Mouse (Mus musculus): ENCODE data around the gene Rgl1. TPM values are rescaled to one million over a fixed set of nuclear protein-coding genes. Genes with fewer than 3 reads are reported as not detected.

The Rgl1 gene
- polyA plus RNA-seq, 1 experiment from 2014 or later, result 26.3 TPM

GRCm38 (mm10) chr1:152713924-152714323 lies 52.2 kb downstream of the Rgl1 start:
- Histone ChIP-seq H3K4me3 (ENCODE audit: low read depth, low read length) (no peak overlapping the region), H3K9ac (ENCODE audit: low read depth, low read length) (no peak overlapping the region), H3K36me3 (ENCODE audit: control insufficient read depth, insufficient read depth, low read length) (no peaks in the 10 kb centered on the region), H3K9me3 (ENCODE audit: control insufficient read depth, low read length) (no peaks in the 10 kb centered on the region), H3K4me1 (replicated peaks; ENCODE audit: control insufficient read depth, insufficient read depth, low read length) (no peaks in the 10 kb centered on the region), H3K27me3 (replicated peaks; ENCODE audit: control insufficient read depth, insufficient read depth, low read length) (no peaks in the 10 kb centered on the region), H3K4me2 (no peak overlapping the region), H3K27ac (ENCODE audit: low read depth, low read length) (no peak overlapping the region)
- WGBS, result 86% methylated on average over 4 of the region's 4 CpGs
- DNase-seq (ENCODE audit: low spot score) (no peak), ATAC-seq (replicated peaks; ENCODE audit: low FRiP score) (no peak)

GRCm38 (mm10) chr1:152711037-152711436 lies 55.1 kb downstream of the Rgl1 start:
- Histone ChIP-seq H3K4me2 (no peak overlapping the region), H3K36me3 (ENCODE audit: control insufficient read depth, insufficient read depth, low read length) (no peaks in the 10 kb centered on the region), H3K4me1 (replicated peaks; ENCODE audit: control insufficient read depth, insufficient read depth, low read length) (no peaks in the 10 kb centered on the region), H3K27ac (ENCODE audit: low read depth, low read length) (no peak overlapping the region), H3K9me3 (ENCODE audit: control insufficient read depth, low read length) (no peaks in the 10 kb centered on the region), H3K27me3 (replicated peaks; ENCODE audit: control insufficient read depth, insufficient read depth, low read length) (no peaks in the 10 kb centered on the region), H3K9ac (ENCODE audit: low read depth, low read length) (no peak overlapping the region), H3K4me3 (ENCODE audit: low read depth, low read length) (no peak overlapping the region)
- WGBS, result 81% methylated on average over 4 of the region's 4 CpGs
- DNase-seq (ENCODE audit: low spot score), result no peak
- ATAC-seq (replicated peaks; ENCODE audit: low FRiP score), result no peak

GRCm38 (mm10) chr1:152707560-152707959 lies 58.6 kb downstream of the Rgl1 start:
- ATAC-seq (replicated peaks; ENCODE audit: low FRiP score) (no peak), DNase-seq (ENCODE audit: low spot score) (no peak)
- Histone ChIP-seq H3K27ac (ENCODE audit: low read depth, low read length) (no peak overlapping the region), H3K4me1 (replicated peaks; ENCODE audit: control insufficient read depth, insufficient read depth, low read length) (no peaks in the 10 kb centered on the region; the same call in 1 of the 2 replicates), H3K36me3 (ENCODE audit: control insufficient read depth, insufficient read depth, low read length) (no peaks in the 10 kb centered on the region), H3K9me3 (ENCODE audit: control insufficient read depth, low read length) (no peaks in the 10 kb centered on the region), H3K9ac (ENCODE audit: low read depth, low read length) (no peak overlapping the region), H3K4me2 (no peak overlapping the region), H3K27me3 (replicated peaks; ENCODE audit: control insufficient read depth, insufficient read depth, low read length) (no peaks in the 10 kb centered on the region), H3K4me3 (ENCODE audit: low read depth, low read length) (no peak overlapping the region)
- WGBS, result 83% methylated on average over 2 of the region's 2 CpGs

GRCm38 (mm10) chr1:152703941-152704340 lies 62.2 kb downstream of the Rgl1 start:
- H3K27me3 ChIP-seq (replicated peaks; ENCODE audit: control insufficient read depth, insufficient read depth, low read length), result no peaks in the 10 kb centered on the region
- no peaks in the 10 kb centered on the region for H3K36me3 ChIP-seq (ENCODE audit: control insufficient read depth, insufficient read depth, low read length)
- ATAC-seq (replicated peaks; ENCODE audit: low FRiP score) (no peak), DNase-seq (ENCODE audit: low spot score) (no peak)
- no peak overlapping the region for H3K4me2 ChIP-seq
- 55% methylated on average over 6 of the region's 6 CpGs for WGBS
- H3K4me1 ChIP-seq (replicated peaks; ENCODE audit: control insufficient read depth, insufficient read depth, low read length), result no peaks in the 10 kb centered on the region; the same call in 1 of the 2 replicates
- no peak overlapping the region for H3K27ac ChIP-seq (ENCODE audit: low read depth, low read length)
- no peak overlapping the region for H3K9ac ChIP-seq (ENCODE audit: low read depth, low read length)
- H3K4me3 ChIP-seq (ENCODE audit: low read depth, low read length), result no peak overlapping the region
- no peaks in the 10 kb centered on the region for H3K9me3 ChIP-seq (ENCODE audit: control insufficient read depth, low read length)

GRCm38 (mm10) chr1:152702920-152703319 lies 63.2 kb downstream of the Rgl1 start:
- WGBS, result 47% methylated on average over 6 of the region's 6 CpGs
- H3K9ac ChIP-seq (ENCODE audit: low read depth, low read length), result no peak overlapping the region
- H3K9me3 ChIP-seq (ENCODE audit: control insufficient read depth, low read length), result no peaks in the 10 kb centered on the region
- H3K27ac ChIP-seq (ENCODE audit: low read depth, low read length), result no peak overlapping the region
- no peaks in the 10 kb centered on the region; the same call in 1 of the 2 replicates for H3K4me1 ChIP-seq (replicated peaks; ENCODE audit: control insufficient read depth, insufficient read depth, low read length)
- no peak overlapping the region for H3K4me2 ChIP-seq
- no peak overlapping the region for H3K4me3 ChIP-seq (ENCODE audit: low read depth, low read length)
- DNase-seq (ENCODE audit: low spot score) (no peak), ATAC-seq (replicated peaks; ENCODE audit: low FRiP score) (no peak)
- H3K27me3 ChIP-seq (replicated peaks; ENCODE audit: control insufficient read depth, insufficient read depth, low read length), result no peaks in the 10 kb centered on the region
- H3K36me3 ChIP-seq (ENCODE audit: control insufficient read depth, insufficient read depth, low read length), result no peaks in the 10 kb centered on the region

GRCm38 (mm10) chr1:152701066-152701465 lies 65.1 kb downstream of the Rgl1 start:
- DNase-seq (ENCODE audit: low spot score), result no peak
- no peaks in the 10 kb centered on the region for H3K36me3 ChIP-seq (ENCODE audit: control insufficient read depth, insufficient read depth, low read length)
- no peak for ATAC-seq (replicated peaks; ENCODE audit: low FRiP score)
- H3K4me2 ChIP-seq, result no peak overlapping the region
- WGBS, result 81% methylated on average over 5 of the region's 5 CpGs
- no peaks in the 10 kb centered on the region for H3K9me3 ChIP-seq (ENCODE audit: control insufficient read depth, low read length)
- H3K27ac ChIP-seq (ENCODE audit: low read depth, low read length), result no peak overlapping the region
- H3K4me1 ChIP-seq (replicated peaks; ENCODE audit: control insufficient read depth, insufficient read depth, low read length), result no peaks in the 10 kb centered on the region; the same call in 1 of the 2 replicates
- H3K9ac ChIP-seq (ENCODE audit: low read depth, low read length), result no peak overlapping the region
- H3K27me3 ChIP-seq (replicated peaks; ENCODE audit: control insufficient read depth, insufficient read depth, low read length), result no peaks in the 10 kb centered on the region
- no peak overlapping the region for H3K4me3 ChIP-seq (ENCODE audit: low read depth, low read length)

- ATAC-seq (replicated peaks; ENCODE audit: low FRiP score) (no peak), DNase-seq (ENCODE audit: low spot score) (no peak)
- H3K27me3 ChIP-seq (replicated peaks; ENCODE audit: control insufficient read depth, insufficient read depth, low read length), result no peaks in the 10 kb centered on the region
- H3K4me1 ChIP-seq (replicated peaks; ENCODE audit: control insufficient read depth, insufficient read depth, low read length), result no peaks in the 10 kb centered on the region
- H3K4me2 ChIP-seq, result no peak overlapping the region
- H3K9me3 ChIP-seq (ENCODE audit: control insufficient read depth, low read length), result no peaks in the 10 kb centered on the region
- H3K36me3 ChIP-seq (ENCODE audit: control insufficient read depth, insufficient read depth, low read length), result no peaks in the 10 kb centered on the region
- no peak overlapping the region for H3K27ac ChIP-seq (ENCODE audit: low read depth, low read length)
- no peak overlapping the region for H3K9ac ChIP-seq (ENCODE audit: low read depth, low read length)
- 76% methylated on average over 3 of the region's 3 CpGs for WGBS
- H3K4me3 ChIP-seq (ENCODE audit: low read depth, low read length), result no peak overlapping the region
Observed at GRCm38 (mm10) chr1:152697341-152697740, 68.8 kb downstream of the Rgl1 start.

GRCm38 (mm10) chr1:152695491-152695890 lies 70.7 kb downstream of the Rgl1 start:
- no peak overlapping the region for H3K27ac ChIP-seq (ENCODE audit: low read depth, low read length)

GRCm38 (mm10) chr1:152689968-152690367 lies 76.2 kb downstream of the Rgl1 start:
- DNase-seq (ENCODE audit: low spot score) (no peak), ATAC-seq (replicated peaks; ENCODE audit: low FRiP score) (no peak)
- H3K4me3 ChIP-seq (ENCODE audit: low read depth, low read length), result no peak overlapping the region

More at GRCm38 (mm10) chr1:152695491-152695890, 70.7 kb downstream of the Rgl1 start:
- H3K4me1 ChIP-seq (replicated peaks; ENCODE audit: control insufficient read depth, insufficient read depth, low read length), result no peaks in the 10 kb centered on the region
- H3K4me2 ChIP-seq, result no peak overlapping the region
- 42% methylated on average over 9 of the region's 9 CpGs for WGBS
- ATAC-seq (replicated peaks; ENCODE audit: low FRiP score) (no peak), DNase-seq (ENCODE audit: low spot score) (no peak)
- no peaks in the 10 kb centered on the region for H3K27me3 ChIP-seq (replicated peaks; ENCODE audit: control insufficient read depth, insufficient read depth, low read length)
- no peak overlapping the region for H3K4me3 ChIP-seq (ENCODE audit: low read depth, low read length)
- H3K9me3 ChIP-seq (ENCODE audit: control insufficient read depth, low read length), result no peaks in the 10 kb centered on the region
- H3K9ac ChIP-seq (ENCODE audit: low read depth, low read length), result no peak overlapping the region
- H3K36me3 ChIP-seq (ENCODE audit: control insufficient read depth, insufficient read depth, low read length), result no peaks in the 10 kb centered on the region

More at GRCm38 (mm10) chr1:152689968-152690367, 76.2 kb downstream of the Rgl1 start:
- no peaks in the 10 kb centered on the region for H3K9me3 ChIP-seq (ENCODE audit: control insufficient read depth, low read length)
- WGBS, result 80% methylated on average over 4 of the region's 4 CpGs
- H3K9ac ChIP-seq (ENCODE audit: low read depth, low read length), result no peak overlapping the region
- 0 out of 2 replicates have a peak, but pooled peaks cover 4% of the 10 kb centered on the region for H3K4me1 ChIP-seq (replicated peaks; ENCODE audit: control insufficient read depth, insufficient read depth, low read length)
- no peaks in the 10 kb centered on the region for H3K36me3 ChIP-seq (ENCODE audit: control insufficient read depth, insufficient read depth, low read length)
- H3K4me2 ChIP-seq, result no peak overlapping the region
- no peak overlapping the region for H3K27ac ChIP-seq (ENCODE audit: low read depth, low read length)
- H3K27me3 ChIP-seq (replicated peaks; ENCODE audit: control insufficient read depth, insufficient read depth, low read length), result no peaks in the 10 kb centered on the region; the same call in 1 of the 2 replicates
